Mouse (Mus musculus): ENCODE data around the gene Vcpkmt.
"Not testable (repeated sequence)": the region's sequence is repeated elsewhere in the genome, so short reads cannot be mapped to it uniquely, and the experiment has no call there.

Vcpkmt gene

GRCm38 (mm10) chr12:69582613-69583269, at the start of gene Vcpkmt:
Gene Vcpkmt (minus strand): TSS chr12:69583028.
- DNase-seq (ENCODE audit: low spot score in 2 of 2): peak; percentile 92 to 94

GRCm38 (mm10) chr12:69618590-69618989, 35.8 kb upstream of the Vcpkmt start:
- DNase-seq (ENCODE audit: low spot score in 2 of 2): not testable (repeated sequence)

GRCm38 (mm10) chr12:69604367-69604766, 21.5 kb upstream of the Vcpkmt start:
- no peak for DNase-seq (ENCODE audit: low spot score in 2 of 2)

GRCm38 (mm10) chr12:69597446-69597845, 14.6 kb upstream of the Vcpkmt start:
- DNase-seq (ENCODE audit: low spot score in 2 of 2): no peak

GRCm38 (mm10) chr12:69593130-69593529, 10.3 kb upstream of the Vcpkmt start:
- DNase-seq (ENCODE audit: low spot score in 2 of 2): no peak

- DNase-seq (ENCODE audit: low spot score in 2 of 2): no peak
Measured at GRCm38 (mm10) chr12:69583270-69583629, 422 bp upstream of the Vcpkmt start.

- no peak for DNase-seq (ENCODE audit: low spot score in 2 of 2)
Measured at GRCm38 (mm10) chr12:69582216-69582612, 614 bp downstream of the Vcpkmt start.

GRCm38 (mm10) chr12:69579623-69580022, 3.2 kb downstream of the Vcpkmt start:
- no peak for DNase-seq (ENCODE audit: low spot score in 2 of 2)

GRCm38 (mm10) chr12:69576120-69576627, 6.7 kb downstream of the Vcpkmt start:
- DNase-seq (ENCODE audit: low spot score in 2 of 2): no peak

GRCm38 (mm10) chr12:69573916-69574881, 8.6 kb downstream of the Vcpkmt start:
- peak; percentile 85 to 87 for DNase-seq (ENCODE audit: low spot score in 2 of 2)

GRCm38 (mm10) chr12:69573271-69573670, 9.6 kb downstream of the Vcpkmt start:
- no peak for DNase-seq (ENCODE audit: low spot score in 2 of 2)

- DNase-seq (ENCODE audit: low spot score in 2 of 2): no peak
Measured at GRCm38 (mm10) chr12:69569926-69570325, 12.9 kb downstream of the Vcpkmt start.

- DNase-seq (ENCODE audit: low spot score in 2 of 2): no peak
Measured at GRCm38 (mm10) chr12:69568266-69568665, 14.6 kb downstream of the Vcpkmt start.

- DNase-seq (ENCODE audit: low spot score in 2 of 2): not testable (repeated sequence)
Measured at GRCm38 (mm10) chr12:69561006-69561405, 21.8 kb downstream of the Vcpkmt start.

GRCm38 (mm10) chr12:69556221-69556861, 26.5 kb downstream of the Vcpkmt start:
- DNase-seq (ENCODE audit: low spot score in 2 of 2): no peak

- DNase-seq (ENCODE audit: low spot score in 2 of 2): no peak
Measured at GRCm38 (mm10) chr12:69545456-69546178, 37.2 kb downstream of the Vcpkmt start.

- no peak for DNase-seq (ENCODE audit: low spot score in 2 of 2)
Measured at GRCm38 (mm10) chr12:69544994-69545393, 37.8 kb downstream of the Vcpkmt start.

- DNase-seq (ENCODE audit: low spot score in 2 of 2): no peak
Measured at GRCm38 (mm10) chr12:69544562-69544961, 38.3 kb downstream of the Vcpkmt start.

GRCm38 (mm10) chr12:69542376-69542775, 40.5 kb downstream of the Vcpkmt start:
- no peak for DNase-seq (ENCODE audit: low spot score in 2 of 2)

GRCm38 (mm10) chr12:69541663-69542062, 41.2 kb downstream of the Vcpkmt start:
- DNase-seq (ENCODE audit: low spot score in 2 of 2): no peak

GRCm38 (mm10) chr12:69539353-69539752, 43.5 kb downstream of the Vcpkmt start:
- peak; percentile 24 to 39 for DNase-seq (ENCODE audit: low spot score in 2 of 2)
